Mouse (Mus musculus) retina, postnatal 1 day (tissue): ENCODE measurements around the gene Iba57.
"Not testable (repeated sequence)": the region's sequence is repeated elsewhere in the genome, so short reads cannot be mapped to it uniquely, and the experiment has no call there.

Experiments
- DNase-seq: peaks from one replicate; pipeline ENCODE4 v3.0.0-alpha.2; 2012

Gene Iba57

GRCm38 (mm10) chr11:59163255-59164236, at the start of gene Iba57:
Gene Iba57 (minus strand): TSS chr11:59163739.
- peak; percentile 99 for DNase-seq

- no peak for DNase-seq
Observed at GRCm38 (mm10) chr11:59212892-59213494, 49.5 kb upstream of the Iba57 start.

GRCm38 (mm10) chr11:59212320-59212719, 48.8 kb upstream of the Iba57 start:
- not testable (repeated sequence) for DNase-seq

GRCm38 (mm10) chr11:59211561-59211960, 48.0 kb upstream of the Iba57 start:
- not testable (repeated sequence) for DNase-seq

- no peak for DNase-seq
Observed at GRCm38 (mm10) chr11:59210020-59210419, 46.5 kb upstream of the Iba57 start.

GRCm38 (mm10) chr11:59209580-59209979, 46.0 kb upstream of the Iba57 start:
- peak; percentile 30 for DNase-seq

GRCm38 (mm10) chr11:59209003-59209441, 45.5 kb upstream of the Iba57 start:
- peak; percentile 82 for DNase-seq

- DNase-seq: peak; percentile 97
Observed at GRCm38 (mm10) chr11:59208153-59208831, 44.8 kb upstream of the Iba57 start, which contains the start of gene 2310033P09Rik. Gene 2310033P09Rik (plus strand): TSS chr11:59208321.

GRCm38 (mm10) chr11:59202081-59202995, 38.8 kb upstream of the Iba57 start, which contains the start of gene Mrpl55:
Gene Mrpl55 (plus strand): TSS chr11:59202486.
- peak; percentile 95 for DNase-seq

- no peak for DNase-seq
Observed at GRCm38 (mm10) chr11:59201216-59202002, 37.9 kb upstream of the Iba57 start.

- no peak for DNase-seq
Observed at GRCm38 (mm10) chr11:59196230-59196629, 32.7 kb upstream of the Iba57 start.

- no peak for DNase-seq
Observed at GRCm38 (mm10) chr11:59192059-59192386, 28.5 kb upstream of the Iba57 start, which contains the start of gene Guk1. Gene Guk1 (minus strand): TSS chr11:59192212.

- DNase-seq: peak; percentile 89
Observed at GRCm38 (mm10) chr11:59191231-59192058, 27.9 kb upstream of the Iba57 start.

GRCm38 (mm10) chr11:59187706-59188105, 24.2 kb upstream of the Iba57 start:
- peak; percentile 38 for DNase-seq

GRCm38 (mm10) chr11:59185490-59185889, 22.0 kb upstream of the Iba57 start:
- no peak for DNase-seq

- peak; percentile 59 for DNase-seq
Observed at GRCm38 (mm10) chr11:59183821-59184220, 20.3 kb upstream of the Iba57 start.

- no peak for DNase-seq
Observed at GRCm38 (mm10) chr11:59182864-59183331, 19.4 kb upstream of the Iba57 start, which contains the start of gene Gjc2. Gene Gjc2 (minus strand): TSS chr11:59183213.

GRCm38 (mm10) chr11:59176921-59177320, 13.4 kb upstream of the Iba57 start:
- DNase-seq: no peak

- no peak for DNase-seq
Observed at GRCm38 (mm10) chr11:59176475-59176874, 12.9 kb upstream of the Iba57 start.
